Mouse (Mus musculus) neural tube, embryonic 14.5 days (tissue): ENCODE results near the gene Zfp706. TPM values are rescaled to one million over a fixed set of nuclear protein-coding genes. Genes with fewer than 3 reads are reported as not detected.

Experiments used
- ATAC-seq: fragments of 200-750 bp; cut with Nextera tagmentation; 2 replicates; pipeline ENCODE4 v1.8.0; 2017; ENCODE audit warnings: low read depth, mild to moderate bottlenecking, moderate TSS enrichment, moderate library complexity
- H3K27ac ChIP-seq: fragments of 300-500 bp; sonication (generic); 2 replicates; pipeline ENCODE4 v1.5.1; 2014; ENCODE audit warnings: low read depth, mild to moderate bottlenecking, control low read depth, low read length, moderate library complexity, mixed read lengths
- H3K27me3 ChIP-seq: fragments of 300-500 bp; sonication (generic); 2 replicates; pipeline ENCODE4 v1.6.1; 2014; ENCODE audit warnings: low read length; ENCODE audit not compliant: control insufficient read depth, insufficient read depth
- H3K36me3 ChIP-seq: fragments of 300-500 bp; sonication (generic); 2 replicates; pipeline ENCODE4 v1.6.1; 2014; ENCODE audit warnings: low read length, mixed read lengths; ENCODE audit not compliant: control insufficient read depth, insufficient read depth
- H3K4me1 ChIP-seq: fragments of 300-500 bp; sonication (generic); 2 replicates; pipeline ENCODE4 v1.6.1; 2014; ENCODE audit warnings: low read length; ENCODE audit not compliant: control insufficient read depth, insufficient read depth
- H3K4me2 ChIP-seq: fragments of 300-500 bp; sonication (generic); 2 replicates; pipeline ENCODE4 v1.6.1; 2014; ENCODE audit warnings: mild to moderate bottlenecking, low read depth, low read length, control low read depth
- H3K4me3 ChIP-seq: fragments of 300-500 bp; sonication (generic); 2 replicates; pipeline ENCODE4 v1.5.1; 2014; ENCODE audit warnings: low read depth, low read length, control low read depth, mixed read lengths
- H3K9ac ChIP-seq: fragments of 300-500 bp; sonication (generic); replicated peaks from 2 replicates; pipeline ENCODE4 v1.6.1; 2014; ENCODE audit warnings: low read depth, mild to moderate bottlenecking, control low read depth, low read length, mixed read lengths
- H3K9me3 ChIP-seq: fragments of 300-500 bp; sonication (generic); 2 replicates; pipeline ENCODE4 v1.6.1; 2016; ENCODE audit warnings: low read length; ENCODE audit not compliant: control insufficient read depth
- WGBS: fragments of 180-500 bp; shearing (Covaris S2); extraction: QIAGEN DNeasy Blood & Tissue Kit; methylation state at CpG from one replicate; pipeline ENCODE4 v1.1.7; 2014; 5-methylcytosine and 5-hydroxymethylcytosine counted together
- polyA plus RNA-seq: library from polyadenylated mRNA; unstranded; fragments of >200 nt; fragmentation: Nextera tagmentation; extraction: Ambion mirVana; gene quantifications from 2 replicates; pipeline ENCODE4 v1.2.1, GENCODE M21; 2014

The Zfp706 gene
- polyA plus RNA-seq, 1 experiment from 2014 or later: 463 TPM

- Histone ChIP-seq H3K4me2 (no peak overlapping the region), H3K27me3 (no peaks in the 10 kb centered on the region), H3K9me3 (no peaks in the 10 kb centered on the region), H3K27ac (no peak overlapping the region), H3K36me3 (no peaks in the 10 kb centered on the region), H3K4me1 (no peaks in the 10 kb centered on the region), H3K4me3 (no peak overlapping the region), H3K9ac (no peak overlapping the region)
- 92% methylated on average over 13 of the region's 13 CpGs for WGBS
- no peak for ATAC-seq
Measured at GRCm38 (mm10) chr15:36987976-36988717, 19.4 kb downstream of the Zfp706 start.

- Histone ChIP-seq H3K27ac (no peak overlapping the region), H3K27me3 (no peaks in the 10 kb centered on the region), H3K4me1 (no peaks in the 10 kb centered on the region), H3K4me2 (no peak overlapping the region), H3K9me3 (no peaks in the 10 kb centered on the region), H3K4me3 (no peak overlapping the region), H3K9ac (no peak overlapping the region), H3K36me3 (no peaks in the 10 kb centered on the region)
- 52% methylated on average over 6 of the region's 6 CpGs for WGBS
- no peak for ATAC-seq
Measured at GRCm38 (mm10) chr15:36987211-36987877, 20.2 kb downstream of the Zfp706 start.

- Histone ChIP-seq H3K4me2 (no peak overlapping the region), H3K9me3 (no peaks in the 10 kb centered on the region), H3K27me3 (no peaks in the 10 kb centered on the region), H3K27ac (no peak overlapping the region), H3K36me3 (no peaks in the 10 kb centered on the region), H3K4me1 (no peaks in the 10 kb centered on the region; the same call in 1 of the 2 replicates), H3K4me3 (no peak overlapping the region), H3K9ac (no peak overlapping the region)
- 35% methylated on average over 6 of the region's 6 CpGs for WGBS
- ATAC-seq: peak; percentile 7; the same call in 1 of the 2 replicates
Measured at GRCm38 (mm10) chr15:36985567-36985925, 22.0 kb downstream of the Zfp706 start.

- no peaks in the 10 kb centered on the region for H3K36me3 ChIP-seq
- no peaks in the 10 kb centered on the region for H3K27me3 ChIP-seq
- H3K4me1 ChIP-seq: peaks cover 4% of the 10 kb centered on the region
- no peak overlapping the region for H3K4me2 ChIP-seq
- H3K27ac ChIP-seq: no peak overlapping the region
- ATAC-seq: peak; percentile 60; the same call in 1 of the 2 replicates
- no peak overlapping the region for H3K9ac ChIP-seq
- 63% methylated on average over 1 of the region's 1 CpGs for WGBS
- H3K4me3 ChIP-seq: no peak overlapping the region
- no peaks in the 10 kb centered on the region for H3K9me3 ChIP-seq
Measured at GRCm38 (mm10) chr15:36984921-36985566, 22.5 kb downstream of the Zfp706 start.

GRCm38 (mm10) chr15:36983455-36983854, 24.1 kb downstream of the Zfp706 start:
- Histone ChIP-seq H3K4me1 (peaks cover 11% of the 10 kb centered on the region), H3K4me3 (no peak overlapping the region), H3K4me2 (no peak overlapping the region), H3K27ac (no peak overlapping the region), H3K36me3 (no peaks in the 10 kb centered on the region), H3K9me3 (no peaks in the 10 kb centered on the region), H3K27me3 (no peaks in the 10 kb centered on the region), H3K9ac (no peak overlapping the region)
- no peak for ATAC-seq
- 67% methylated on average over 3 of the region's 3 CpGs for WGBS

GRCm38 (mm10) chr15:36980238-36980637, 27.3 kb downstream of the Zfp706 start:
- no peaks in the 10 kb centered on the region for H3K36me3 ChIP-seq
- H3K27me3 ChIP-seq: no peaks in the 10 kb centered on the region
- peaks cover 11% of the 10 kb centered on the region for H3K4me1 ChIP-seq
- 49% methylated on average over 8 of the region's 8 CpGs for WGBS
- ATAC-seq: peak; percentile 52
- peak overlapping the region; percentile 26 for H3K4me3 ChIP-seq
- H3K27ac ChIP-seq: peak overlapping the region; percentile 82
- no peaks in the 10 kb centered on the region for H3K9me3 ChIP-seq
- H3K4me2 ChIP-seq: peak overlapping the region; percentile 55
- peak overlapping the region; percentile 46; the same call in 1 of the 2 replicates for H3K9ac ChIP-seq

GRCm38 (mm10) chr15:36979488-36980201, 27.9 kb downstream of the Zfp706 start:
- Histone ChIP-seq H3K9me3 (no peaks in the 10 kb centered on the region), H3K4me2 (peak overlapping the region; percentile 55), H3K4me3 (peak overlapping the region; percentile 26), H3K9ac (peak overlapping the region; percentile 46), H3K36me3 (no peaks in the 10 kb centered on the region), H3K4me1 (peaks cover 11% of the 10 kb centered on the region), H3K27ac (peak overlapping the region; percentile 82), H3K27me3 (no peaks in the 10 kb centered on the region)
- peak; percentile 90 for ATAC-seq
- 6% methylated on average over 20 of the region's 20 CpGs for whole genome bisulfite sequencing

- H3K36me3 ChIP-seq: no peaks in the 10 kb centered on the region
- H3K9me3 ChIP-seq: no peaks in the 10 kb centered on the region
- H3K4me1 ChIP-seq: peaks cover 11% of the 10 kb centered on the region
- no peaks in the 10 kb centered on the region for H3K27me3 ChIP-seq
- H3K9ac ChIP-seq: peak overlapping the region; percentile 46; the same call in 1 of the 2 replicates
- H3K4me3 ChIP-seq: peak overlapping the region; percentile 26
- H3K27ac ChIP-seq: peak overlapping the region; percentile 82
- ATAC-seq: peak; percentile 50; the same call in 1 of the 2 replicates
- 22% methylated on average over 5 of the region's 5 CpGs for WGBS
- peak overlapping the region; percentile 55 for H3K4me2 ChIP-seq
Measured at GRCm38 (mm10) chr15:36979159-36979487, 28.4 kb downstream of the Zfp706 start.
